Mouse (Mus musculus) myocyte (in vitro differentiated cells): ENCODE measurements around the gene Myo10. TPM values are rescaled to one million over a fixed set of nuclear protein-coding genes. Genes with fewer than 3 reads are reported as not detected.

Experiments used
- H3K27me3 ChIP-seq: one replicate; pipeline ENCODE4 v1.6.1; 2011; ENCODE audit not compliant: control insufficient read depth, insufficient read depth, insufficient read length
- H3K36me3 ChIP-seq: one replicate; pipeline ENCODE4 v1.6.1; 2011; ENCODE audit not compliant: control insufficient read depth, insufficient read depth
- H3K4me2 ChIP-seq: one replicate; pipeline ENCODE4 v1.6.1; 2011; ENCODE audit warnings: low read depth, control low read depth
- H3K4me3 ChIP-seq: one replicate; pipeline ENCODE4 v1.5.1; 2011; ENCODE audit warnings: mild to moderate bottlenecking, control low read depth, moderate library complexity
- H3K79me2 ChIP-seq: one replicate; pipeline ENCODE4 v1.6.1; 2011; ENCODE audit not compliant: control insufficient read depth, insufficient read depth
- H3ac ChIP-seq: one replicate; pipeline ENCODE4 v1.6.1; 2011; ENCODE audit not compliant: control insufficient read depth, insufficient read length
- CEBPB ChIP-seq: IDR thresholded peaks from 2 replicates; pipeline ENCODE4 v1.6.1; 2011; ENCODE audit warnings: mild to moderate bottlenecking, moderate library complexity; ENCODE audit not compliant: poor library complexity, insufficient read depth, severe bottlenecking
- E2F4 ChIP-seq: IDR thresholded peaks from one replicate; pipeline ENCODE4 v1.6.1; 2011; ENCODE audit warnings: mild to moderate bottlenecking, control low read depth, moderate library complexity; ENCODE audit not compliant: insufficient read depth
- MAX ChIP-seq: IDR thresholded peaks from one replicate; pipeline ENCODE4 v1.6.1; 2011; ENCODE audit warnings: low read depth, mild to moderate bottlenecking, control low read depth
- MYOD1 ChIP-seq, 3 experiments: IDR thresholded peaks; one replicate each; pipeline ENCODE4 v1.6.1; 2011; ENCODE audit warnings: control low read depth in 2 of 3, low read depth in 2 of 3, mild to moderate bottlenecking in 2 of 3, moderate library complexity in 1 of 3; ENCODE audit not compliant: insufficient read length in 2 of 3, control insufficient read depth in 1 of 3
- MYOG ChIP-seq, 3 experiments: IDR thresholded peaks; one replicate each; pipeline ENCODE4 v1.6.1; 2011; ENCODE audit warnings: control low read depth in 2 of 3, low read depth in 2 of 3, mild to moderate bottlenecking in 2 of 3; ENCODE audit not compliant: insufficient read length in 2 of 3, control insufficient read depth in 1 of 3, insufficient read depth in 1 of 3
- POLR2A ChIP-seq: IDR thresholded peaks from one replicate; pipeline ENCODE4 v1.6.1; 2011; ENCODE audit warnings: low read depth, mild to moderate bottlenecking, control low read depth, moderate library complexity; ENCODE audit not compliant: insufficient read length
- POLR2AphosphoS2 ChIP-seq: IDR thresholded peaks from one replicate; pipeline ENCODE4 v1.6.1; 2011; ENCODE audit warnings: low read depth, control low read depth; ENCODE audit not compliant: insufficient read length
- REST ChIP-seq: IDR thresholded peaks from one replicate; pipeline ENCODE4 v1.6.1; 2011; ENCODE audit warnings: mild to moderate bottlenecking, control low read depth, moderate library complexity; ENCODE audit not compliant: insufficient read depth, insufficient read length
- SRF ChIP-seq: IDR thresholded peaks from one replicate; pipeline ENCODE4 v1.6.1; 2011; ENCODE audit warnings: low read depth; ENCODE audit not compliant: control insufficient read depth, insufficient read length
- TCF12 ChIP-seq: IDR thresholded peaks from one replicate; pipeline ENCODE4 v1.6.1; 2011; ENCODE audit warnings: mild to moderate bottlenecking, control low read depth; ENCODE audit not compliant: poor library complexity, insufficient read depth, severe bottlenecking
- TCF3 ChIP-seq: IDR thresholded peaks from one replicate; pipeline ENCODE4 v1.6.1; 2011; ENCODE audit warnings: low read depth, control low read depth; ENCODE audit not compliant: insufficient read length
- USF1 ChIP-seq: IDR thresholded peaks from one replicate; pipeline ENCODE4 v1.6.1; 2011; ENCODE audit warnings: low read depth, mild to moderate bottlenecking, control low read depth, moderate library complexity
- polyA plus RNA-seq: library from polyadenylated mRNA; unstranded; fragments of >200 nt; fragmentation: generic; extraction: Trizol; gene quantifications from one replicate; pipeline ENCODE4 v1.2.1, GENCODE M21; 2012; ENCODE audit warnings: missing spikeins

Gene Myo10
- polyA plus RNA-seq, 1 experiment: 71.4 TPM

DNA sequence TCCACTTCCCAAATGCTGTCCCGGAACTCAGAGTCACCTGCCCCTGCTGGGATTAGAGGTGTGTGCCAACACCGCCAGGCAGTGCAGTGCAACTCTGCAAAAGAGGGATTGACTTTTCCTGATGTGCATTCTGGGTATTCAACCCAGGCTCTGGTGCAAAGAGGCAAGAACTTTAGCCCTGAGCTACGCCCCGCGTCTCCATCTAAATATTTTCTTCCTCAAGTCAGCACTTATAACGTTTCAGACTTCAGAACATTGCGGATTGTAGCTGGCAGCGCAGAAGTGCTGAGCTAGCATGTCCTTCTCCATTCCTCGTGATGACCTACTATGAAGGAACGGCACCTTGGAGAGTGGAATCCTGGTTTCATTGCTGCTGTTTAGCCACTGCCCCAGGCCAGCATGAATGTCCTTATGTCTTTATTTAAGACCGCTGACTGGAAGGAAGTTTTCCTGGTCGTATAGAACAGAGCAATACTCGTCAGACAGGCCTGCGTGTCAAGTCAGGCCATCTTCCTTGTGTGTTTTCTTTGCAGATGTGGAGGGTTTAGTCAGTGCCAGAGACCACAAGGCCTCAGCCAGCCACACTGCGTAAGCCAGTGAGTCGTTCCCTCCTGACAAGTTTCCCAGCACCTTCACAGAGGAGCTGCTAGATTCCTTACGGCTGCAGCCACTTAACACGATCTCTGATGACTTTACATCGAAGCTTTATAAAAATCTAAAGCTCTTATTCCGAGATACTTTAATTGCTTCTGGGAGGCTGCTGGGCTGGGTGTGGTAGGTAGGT is 186.5 kb downstream of the Myo10 start:
- peaks cover 94% of the 10 kb centered on the region for H3K36me3 ChIP-seq

DNA sequence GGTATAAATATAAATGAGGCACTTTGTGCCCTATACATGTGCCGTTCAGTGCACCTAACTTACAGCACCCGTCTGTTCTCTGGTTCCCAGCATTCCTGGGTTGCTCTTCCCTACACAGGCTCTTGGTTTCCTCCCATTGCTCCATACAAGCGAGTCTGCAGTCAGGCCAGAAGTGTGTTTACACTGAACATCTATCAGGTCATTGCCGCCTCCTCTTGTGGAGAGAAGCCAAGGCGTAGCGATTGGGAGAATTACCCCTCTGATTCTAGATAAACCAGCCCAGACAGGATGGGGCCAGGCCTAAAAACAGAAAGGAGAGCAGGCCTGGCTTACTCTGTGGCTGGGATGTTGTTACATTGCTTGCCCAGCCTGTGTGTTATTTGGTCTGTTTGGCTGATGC is 187.3 kb downstream of the Myo10 start:
- no peaks in the 10 kb centered on the region for H3K27me3 ChIP-seq
- H3K79me2 ChIP-seq: no peaks in the 10 kb centered on the region
- TF ChIP-seq E2F4 (no peak), TCF3 (no peak), POLR2A (no peak), TCF12 (no peak), MYOG (IDR thresholded peaks at IDR 0.05; ENCODE audit: control insufficient read depth in 1 of 3, insufficient read depth in 1 of 3, insufficient read length in 2 of 3, low read depth in 2 of 3) (no peak), MAX (no peak), SRF (no peak), USF1 (no peak), POLR2AphosphoS2 (no peak), REST (no peak), CEBPB (no peak), MYOD1 (IDR thresholded peaks at IDR 0.05; ENCODE audit: control insufficient read depth in 1 of 3, insufficient read length in 2 of 3, low read depth in 2 of 3) (no peak)
- H3K4me2 ChIP-seq: no peak overlapping the region
- peaks cover 95% of the 10 kb centered on the region for H3K36me3 ChIP-seq
- no peak overlapping the region for H3K4me3 ChIP-seq
- H3ac ChIP-seq: no peak overlapping the region

More for the DNA sequence above, 186.5 kb downstream of the Myo10 start:
- Histone ChIP-seq H3K4me3 (no peak overlapping the region), H3K4me2 (no peak overlapping the region), H3ac (no peak overlapping the region), H3K27me3 (no peaks in the 10 kb centered on the region), H3K79me2 (no peaks in the 10 kb centered on the region)
- TF ChIP-seq MYOG (IDR thresholded peaks at IDR 0.05; ENCODE audit: control insufficient read depth in 1 of 3, insufficient read depth in 1 of 3, insufficient read length in 2 of 3, low read depth in 2 of 3) (no peak), CEBPB (no peak), SRF (no peak), POLR2AphosphoS2 (no peak), TCF12 (no peak), MAX (no peak), E2F4 (no peak), MYOD1 (IDR thresholded peaks at IDR 0.05; ENCODE audit: control insufficient read depth in 1 of 3, insufficient read length in 2 of 3, low read depth in 2 of 3) (no peak), TCF3 (no peak), POLR2A (no peak), REST (no peak), USF1 (no peak)

DNA sequence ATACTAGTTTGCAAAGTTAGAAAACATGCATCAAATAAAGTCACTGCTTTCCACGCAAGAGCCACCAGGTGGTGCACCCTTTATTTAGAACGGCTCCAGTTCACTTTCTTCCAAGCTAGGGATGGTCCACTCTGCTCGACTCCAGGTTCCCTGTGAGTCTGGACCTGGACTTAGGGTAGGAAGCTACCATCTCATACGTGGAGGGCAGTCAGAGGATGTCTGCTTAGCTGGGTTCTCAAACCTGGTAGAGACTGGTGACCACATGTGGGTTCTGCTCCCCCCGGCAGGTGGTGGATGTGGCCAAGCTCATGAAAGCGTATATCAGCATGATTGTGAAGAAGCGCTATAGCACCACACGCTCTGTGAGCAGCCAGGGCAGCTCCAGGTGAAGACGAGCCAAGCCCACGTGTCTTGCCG is 189.5 kb downstream of the Myo10 start:
- no peak overlapping the region for H3K4me2 ChIP-seq
- TF ChIP-seq TCF3: no peak
- TF ChIP-seq CEBPB: no peak
- TF ChIP-seq POLR2AphosphoS2: no peak
- TF ChIP-seq POLR2A: peak; percentile 35
- no peak for TF ChIP-seq MAX
- no peak for TF ChIP-seq SRF
- H3K36me3 ChIP-seq: peaks cover 92% of the 10 kb centered on the region
- H3K27me3 ChIP-seq: no peaks in the 10 kb centered on the region
- no peak overlapping the region for H3ac ChIP-seq
- H3K4me3 ChIP-seq: no peak overlapping the region
- no peaks in the 10 kb centered on the region for H3K79me2 ChIP-seq

- Histone ChIP-seq H3K4me2 (no peak overlapping the region), H3K4me3 (no peak overlapping the region), H3K36me3 (peaks cover 87% of the 10 kb centered on the region), H3K79me2 (no peaks in the 10 kb centered on the region), H3K27me3 (no peaks in the 10 kb centered on the region), H3ac (no peak overlapping the region)
- no peak for TF ChIP-seq REST
- no peak for TF ChIP-seq MAX
- no peak for TF ChIP-seq MYOD1 (IDR thresholded peaks at IDR 0.05; ENCODE audit: control insufficient read depth in 1 of 3, insufficient read length in 2 of 3, low read depth in 2 of 3)
- TF ChIP-seq POLR2A: no peak
- TF ChIP-seq POLR2AphosphoS2: no peak
Measured at GRCm38 (mm10) chr15:25812479-25812878, 190.2 kb downstream of the Myo10 start.

GRCm38 (mm10) chr15:25814535-25814934 is 192.2 kb downstream of the Myo10 start:
- TF ChIP-seq POLR2AphosphoS2 (peak; percentile 4), USF1 (no peak), MYOG (IDR thresholded peaks at IDR 0.05; ENCODE audit: control insufficient read depth in 1 of 3, insufficient read depth in 1 of 3, insufficient read length in 2 of 3, low read depth in 2 of 3) (no peak), POLR2A (no peak)
- H3K4me2 ChIP-seq: no peak overlapping the region
- H3K36me3 ChIP-seq: peaks cover 68% of the 10 kb centered on the region
- no peaks in the 10 kb centered on the region for H3K27me3 ChIP-seq
- H3ac ChIP-seq: no peak overlapping the region
- no peak overlapping the region for H3K4me3 ChIP-seq
- H3K79me2 ChIP-seq: no peaks in the 10 kb centered on the region
